Mouse (Mus musculus) heart, embryonic 14.5 days (tissue): Measurements from ENCODE around the gene Cnr2. TPM values are rescaled to one million over a fixed set of nuclear protein-coding genes. Genes with fewer than 3 reads are reported as not detected.

Experiments
- ATAC-seq: fragments of 200-750 bp; cut with Nextera tagmentation; 2 replicates; pipeline ENCODE4 v1.8.0; 2017; ENCODE audit warnings: low read depth, moderate TSS enrichment; ENCODE audit not compliant: insufficient number of reproducible peaks, insufficient read depth, low FRiP score
- H3K27ac ChIP-seq, 2 experiments: fragments of 200-500 bp in 1 of 2; fragments of 300-500 bp in 1 of 2; sonication (generic) in 1 of 2; replicated peaks in 1 of 2; 2 replicates each; pipeline ENCODE4 v1.5.1; 2012 to 2014; ENCODE audit warnings: low read depth in 2 of 2, low read length in 2 of 2, control low read depth in 1 of 2, mild to moderate bottlenecking in 1 of 2, mixed read lengths in 1 of 2; ENCODE audit not compliant: control insufficient read depth in 1 of 2, insufficient read depth in 1 of 2
- H3K27me3 ChIP-seq: fragments of 300-500 bp; sonication (generic); 2 replicates; pipeline ENCODE4 v1.6.1; 2014; ENCODE audit warnings: mild to moderate bottlenecking, low read length, control low read depth; ENCODE audit not compliant: control insufficient read depth, insufficient read depth
- H3K36me3 ChIP-seq: fragments of 300-500 bp; sonication (generic); 2 replicates; pipeline ENCODE4 v1.6.1; 2014; ENCODE audit warnings: mild to moderate bottlenecking, control low read depth, low read length, mixed read lengths; ENCODE audit not compliant: control insufficient read depth, insufficient read depth
- H3K4me1 ChIP-seq, 2 experiments: fragments of 200-500 bp in 1 of 2; fragments of 300-500 bp in 1 of 2; sonication (generic) in 1 of 2; 2 replicates each; pipeline ENCODE4 v1.6.1; 2012 to 2014; ENCODE audit warnings: low read length in 2 of 2, control low read depth in 1 of 2, mixed read lengths in 1 of 2; ENCODE audit not compliant: control insufficient read depth in 2 of 2, insufficient read depth in 2 of 2
- H3K4me2 ChIP-seq: fragments of 300-500 bp; sonication (generic); 2 replicates; pipeline ENCODE4 v1.6.1; 2014; ENCODE audit warnings: mild to moderate bottlenecking, low read length
- H3K4me3 ChIP-seq, 2 experiments: fragments of 200-500 bp in 1 of 2; fragments of 300-500 bp in 1 of 2; sonication (generic) in 1 of 2; 2 replicates each; pipeline ENCODE4 v1.5.1; 2012 to 2014; ENCODE audit warnings: low read length in 2 of 2, mild to moderate bottlenecking in 2 of 2, control low read depth in 1 of 2, low read depth in 1 of 2, moderate library complexity in 1 of 2; ENCODE audit not compliant: control insufficient read depth in 1 of 2, insufficient read depth in 1 of 2
- H3K9ac ChIP-seq: fragments of 300-500 bp; sonication (generic); 2 replicates; pipeline ENCODE4 v1.6.1; 2014; ENCODE audit warnings: mild to moderate bottlenecking, low read length
- H3K9me3 ChIP-seq: fragments of 300-500 bp; sonication (generic); 2 replicates; pipeline ENCODE4 v1.6.1; 2016; ENCODE audit warnings: low read length, control low read depth; ENCODE audit not compliant: control insufficient read depth
- WGBS: fragments of 180-500 bp; shearing (Covaris S2); extraction: QIAGEN DNeasy Blood & Tissue Kit; methylation state at CpG from one replicate; pipeline ENCODE4 v1.1.7; 2014; 5-methylcytosine and 5-hydroxymethylcytosine counted together
- polyA plus RNA-seq: library from polyadenylated mRNA; unstranded; fragments of >200 nt; fragmentation: Nextera tagmentation; extraction: Ambion mirVana; gene quantifications from 2 replicates; pipeline ENCODE4 v1.2.1, GENCODE M21; 2014

Cnr2 gene
- polyA plus RNA-seq, 1 experiment from 2014 or later = 0.36 TPM

GRCm38 (mm10) chr4:135920304-135921241, 25.4 kb downstream of the Cnr2 start, which contains the start of gene Fuca1:
Gene Fuca1 (plus strand): TSS chr4:135920735.
- ATAC-seq = peak; percentile 92
- H3K9ac ChIP-seq = peak within 1 kb of the TSS; percentile 84
- peaks cover 12% of the 10 kb centered on the region; the same call in 1 of the 2 replicates for H3K36me3 ChIP-seq
- H3K27me3 ChIP-seq = no peaks in the 10 kb centered on the region
- WGBS = 2% methylated on average over 60 of the region's 60 CpGs
- peak within 1 kb of the TSS; percentile 65 to 93 for H3K4me3 ChIP-seq
- H3K4me1 ChIP-seq = peaks cover 4 to 7% of the 10 kb centered on the region in 2 experiments
- no peaks in the 10 kb centered on the region for H3K9me3 ChIP-seq
- H3K27ac ChIP-seq = peak within 1 kb of the TSS; percentile 65 to 67
- peak within 1 kb of the TSS; percentile 98 for H3K4me2 ChIP-seq

- H3K9ac ChIP-seq = peak overlapping the region; percentile 84
- H3K27me3 ChIP-seq = no peaks in the 10 kb centered on the region
- WGBS = 14% methylated on average over 26 of the region's 26 CpGs
- no peak; the same call in 1 of the 2 replicates for ATAC-seq
- H3K4me3 ChIP-seq = peak overlapping the region; percentile 65 to 93
- peaks cover 4 to 14% of the 10 kb centered on the region in 2 experiments for H3K4me1 ChIP-seq
- peak overlapping the region; percentile 98 for H3K4me2 ChIP-seq
- H3K36me3 ChIP-seq = peaks cover 19% of the 10 kb centered on the region
- H3K27ac ChIP-seq = peak overlapping the region; percentile 65 to 67; a peak in 3 of 4 replicates
- H3K9me3 ChIP-seq = no peaks in the 10 kb centered on the region
Observed at GRCm38 (mm10) chr4:135921257-135922120, 26.3 kb downstream of the Cnr2 start.

GRCm38 (mm10) chr4:135922190-135922589, 27.0 kb downstream of the Cnr2 start:
- H3K27ac ChIP-seq = no peak overlapping the region
- 80% methylated on average over 1 of the region's 1 CpGs for WGBS
- no peaks in the 10 kb centered on the region for H3K27me3 ChIP-seq
- no peak for ATAC-seq
- H3K4me1 ChIP-seq = peaks cover 4 to 14% of the 10 kb centered on the region in 2 experiments
- H3K9me3 ChIP-seq = no peaks in the 10 kb centered on the region
- peak overlapping the region; percentile 84; the same call in 1 of the 2 replicates for H3K9ac ChIP-seq
- H3K36me3 ChIP-seq = peaks cover 22% of the 10 kb centered on the region
- peak overlapping the region; percentile 98 for H3K4me2 ChIP-seq
- no peak overlapping the region for H3K4me3 ChIP-seq

- ATAC-seq = no peak
Observed at GRCm38 (mm10) chr4:135924418-135924817, 29.2 kb downstream of the Cnr2 start.

GRCm38 (mm10) chr4:135925341-135925740, 30.1 kb downstream of the Cnr2 start:
- H3K4me3 ChIP-seq = no peak overlapping the region
- H3K4me1 ChIP-seq = peaks cover 4 to 14% of the 10 kb centered on the region in 2 experiments
- ATAC-seq = no peak
- 36% methylated on average over 5 of the region's 5 CpGs for WGBS
- H3K36me3 ChIP-seq = peaks cover 29% of the 10 kb centered on the region
- H3K27me3 ChIP-seq = no peaks in the 10 kb centered on the region
- H3K4me2 ChIP-seq = no peak overlapping the region
- H3K27ac ChIP-seq = peak overlapping the region in 1 of 2 experiments; percentile 46; a peak in 2 of 4 replicates
- H3K9ac ChIP-seq = no peak overlapping the region
- no peaks in the 10 kb centered on the region for H3K9me3 ChIP-seq

More at GRCm38 (mm10) chr4:135924418-135924817, 29.2 kb downstream of the Cnr2 start:
- no peaks in the 10 kb centered on the region for H3K9me3 ChIP-seq
- H3K4me2 ChIP-seq = no peak overlapping the region
- H3K4me3 ChIP-seq = no peak overlapping the region
- 81% methylated on average over 2 of the region's 2 CpGs for WGBS
- H3K27ac ChIP-seq = no peak overlapping the region
- no peaks in the 10 kb centered on the region for H3K27me3 ChIP-seq
- peaks cover 22% of the 10 kb centered on the region for H3K36me3 ChIP-seq
- H3K4me1 ChIP-seq = peaks cover 4 to 14% of the 10 kb centered on the region in 2 experiments
- H3K9ac ChIP-seq = no peak overlapping the region

- no peak overlapping the region for H3K9ac ChIP-seq
- peaks cover 4 to 14% of the 10 kb centered on the region in 2 experiments for H3K4me1 ChIP-seq
- no peaks in the 10 kb centered on the region for H3K27me3 ChIP-seq
- H3K4me3 ChIP-seq = no peak overlapping the region
- H3K27ac ChIP-seq = no peak overlapping the region
- H3K4me2 ChIP-seq = no peak overlapping the region
- peaks cover 35% of the 10 kb centered on the region for H3K36me3 ChIP-seq
- H3K9me3 ChIP-seq = no peaks in the 10 kb centered on the region
- ATAC-seq = no peak
- WGBS = 65% methylated on average over 10 of the region's 10 CpGs
Observed at GRCm38 (mm10) chr4:135926195-135926808, 31.1 kb downstream of the Cnr2 start.

GRCm38 (mm10) chr4:135926861-135927260, 31.7 kb downstream of the Cnr2 start:
- no peaks in the 10 kb centered on the region for H3K27me3 ChIP-seq
- no peak for ATAC-seq
- no peaks in the 10 kb centered on the region for H3K9me3 ChIP-seq
- no peak overlapping the region for H3K4me3 ChIP-seq
- peaks cover 0 to 10% of the 10 kb centered on the region in 2 experiments; a peak in 3 of 4 replicates for H3K4me1 ChIP-seq
- H3K9ac ChIP-seq = no peak overlapping the region
- WGBS = 87% methylated on average over 3 of the region's 3 CpGs
- no peak overlapping the region for H3K4me2 ChIP-seq
- no peak overlapping the region for H3K27ac ChIP-seq
- peaks cover 37% of the 10 kb centered on the region for H3K36me3 ChIP-seq
